Mouse (Mus musculus) megakaryocyte, embryonic 14.5 days (primary cell): ENCODE results near the gene Hspb6. TPM values are rescaled to one million over a fixed set of nuclear protein-coding genes. Genes with fewer than 3 reads are reported as not detected.

Experiments
- H3K27me3 ChIP-seq: replicated peaks from 2 replicates; pipeline ENCODE3; 2012; ENCODE audit warnings: inconsistent platforms
- H3K36me3 ChIP-seq: replicated peaks from 2 replicates; pipeline ENCODE3; 2012; ENCODE audit warnings: low read length, inconsistent platforms, mixed read lengths
- H3K4me1 ChIP-seq: 2 replicates; pipeline ENCODE4 v1.6.1; 2012; ENCODE audit warnings: inconsistent platforms
- H3K4me3 ChIP-seq: replicated peaks from 2 replicates; pipeline ENCODE3; 2012; ENCODE audit warnings: moderate library complexity, mild to moderate bottlenecking, inconsistent platforms
- H3K9me3 ChIP-seq: 2 replicates; pipeline ENCODE4 v1.6.1; 2012; ENCODE audit warnings: inconsistent platforms
- FLI1 ChIP-seq: IDR thresholded peaks from 2 replicates; pipeline ENCODE4 v1.6.1; 2012; ENCODE audit warnings: low read length, inconsistent platforms, mixed read lengths
- GATA1 ChIP-seq: IDR thresholded peaks from 3 replicates; pipeline ENCODE4 v1.6.1; 2012; ENCODE audit warnings: mixed read lengths, low read length, inconsistent platforms, borderline replicate concordance
- polyA plus RNA-seq: library from polyadenylated mRNA; stranded (reverse); fragments of >175 nt; gene quantifications from 2 replicates; pipeline ENCODE4 v1.2.3, GENCODE M21; 2012; ENCODE audit warnings: low replicate concordance; ENCODE audit not compliant: insufficient read depth

Gene Hspb6
- polyA plus RNA-seq: 6.0 and 17.2 TPM in 2 replicates

GRCm38 (mm10) chr7:30552102-30553020 is at the start of gene Hspb6, which contains the start of gene Proser3:
Gene Hspb6 (plus strand): TSS chr7:30552178.
Gene Proser3 (minus strand): TSS chr7:30552299.
- TF ChIP-seq GATA1: no peak
- no peak for TF ChIP-seq FLI1
- Histone ChIP-seq H3K4me1 (peaks cover 51% of the 10 kb centered on the region), H3K4me3 (peak within 1 kb of the TSS; percentile 94), H3K36me3 (peaks cover 63% of the 10 kb centered on the region), H3K27me3 (no peaks in the 10 kb centered on the region), H3K9me3 (no peaks in the 10 kb centered on the region)

DNA sequence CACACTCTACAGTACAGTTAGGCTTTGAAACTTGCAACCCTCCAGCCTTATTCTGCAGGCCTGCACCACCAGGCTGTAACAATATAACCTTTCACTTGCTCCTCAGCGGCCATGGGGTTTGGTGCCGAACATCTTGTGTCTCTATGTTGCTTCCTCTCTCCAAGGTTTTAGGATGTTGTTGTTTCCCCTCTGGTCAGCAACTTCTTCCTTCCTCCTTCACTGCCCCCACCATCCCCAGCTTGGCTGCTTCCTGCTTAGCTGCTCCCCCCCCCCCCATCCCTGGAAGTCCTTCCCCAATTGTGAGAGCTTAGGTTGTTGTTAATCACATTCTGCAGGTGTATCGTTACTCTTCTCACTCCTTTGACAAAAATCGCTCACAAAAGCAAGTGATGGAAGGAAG is 43.9 kb upstream of the Hspb6 start:
- TF ChIP-seq FLI1: no peak
- TF ChIP-seq GATA1: no peak
- Histone ChIP-seq H3K4me3 (no peak overlapping the region), H3K4me1 (no peaks in the 10 kb centered on the region), H3K27me3 (peaks cover 45% of the 10 kb centered on the region), H3K36me3 (no peaks in the 10 kb centered on the region), H3K9me3 (no peaks in the 10 kb centered on the region)

- Histone ChIP-seq H3K36me3 (no peaks in the 10 kb centered on the region), H3K4me1 (no peaks in the 10 kb centered on the region), H3K9me3 (no peaks in the 10 kb centered on the region), H3K4me3 (no peak overlapping the region), H3K27me3 (peaks cover 60% of the 10 kb centered on the region)
- TF ChIP-seq FLI1 (no peak), GATA1 (no peak)
These were observed 36.8 kb upstream of the Hspb6 start for GRCm38 (mm10) chr7:30515003-30515760.

DNA sequence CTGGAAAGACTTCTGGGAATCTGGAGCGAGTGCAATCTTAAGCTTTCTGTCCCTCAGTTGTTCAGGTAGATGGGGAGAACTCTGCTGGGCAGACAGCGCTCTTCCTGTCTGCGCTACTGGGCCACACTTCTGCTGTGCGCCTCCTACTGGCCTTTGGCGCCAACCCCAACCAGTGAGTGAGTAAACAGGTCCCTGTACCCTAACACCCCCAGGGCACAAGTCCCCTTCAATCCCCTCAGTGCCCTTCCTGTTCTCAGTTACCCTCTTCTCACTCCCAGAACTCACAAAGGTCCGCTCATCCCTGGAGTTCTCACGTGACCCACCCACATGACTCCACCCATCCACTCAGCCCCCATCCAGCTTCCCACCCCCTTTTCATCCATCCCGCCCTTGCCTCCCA is 33.7 kb upstream of the Hspb6 start:
- TF ChIP-seq FLI1 (no peak), GATA1 (no peak)
- no peak overlapping the region for H3K4me3 ChIP-seq
- H3K36me3 ChIP-seq: peaks cover 8% of the 10 kb centered on the region
- peaks cover 52% of the 10 kb centered on the region for H3K27me3 ChIP-seq
- no peaks in the 10 kb centered on the region for H3K4me1 ChIP-seq
- H3K9me3 ChIP-seq: no peaks in the 10 kb centered on the region

- no peaks in the 10 kb centered on the region for H3K9me3 ChIP-seq
- no peaks in the 10 kb centered on the region for H3K4me1 ChIP-seq
- no peak overlapping the region for H3K4me3 ChIP-seq
- peaks cover 42% of the 10 kb centered on the region for H3K27me3 ChIP-seq
- TF ChIP-seq FLI1: no peak
- TF ChIP-seq GATA1: no peak
- H3K36me3 ChIP-seq: peaks cover 29% of the 10 kb centered on the region
These were observed 31.6 kb upstream of the Hspb6 start for GRCm38 (mm10) chr7:30520396-30520795.

DNA sequence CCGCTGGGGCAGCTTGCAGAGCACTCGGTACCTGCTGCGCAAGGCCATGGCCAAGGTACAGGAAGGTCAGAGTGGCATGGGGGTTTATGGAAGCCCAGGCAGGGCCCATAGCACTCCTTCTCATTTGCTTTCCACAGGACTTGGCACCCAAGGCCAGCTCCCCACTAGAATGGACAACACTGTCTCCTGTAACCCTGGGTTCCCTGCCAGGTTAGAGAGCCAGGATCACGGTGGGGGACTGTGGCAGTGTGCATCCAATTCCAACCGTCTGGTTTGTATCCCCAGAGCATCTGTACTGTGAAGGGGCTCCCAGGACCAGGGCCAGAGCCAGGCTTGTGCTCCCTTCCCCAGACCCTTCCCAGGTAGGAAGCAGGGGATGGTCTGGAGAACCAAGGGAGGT is 31.1 kb upstream of the Hspb6 start:
- TF ChIP-seq FLI1: no peak
- no peak for TF ChIP-seq GATA1
- Histone ChIP-seq H3K27me3 (peaks cover 38% of the 10 kb centered on the region), H3K4me1 (no peaks in the 10 kb centered on the region), H3K4me3 (no peak overlapping the region), H3K36me3 (peaks cover 34% of the 10 kb centered on the region), H3K9me3 (no peaks in the 10 kb centered on the region)

GRCm38 (mm10) chr7:30522871-30523270 is 29.1 kb upstream of the Hspb6 start:
- Histone ChIP-seq H3K9me3 (no peaks in the 10 kb centered on the region), H3K27me3 (peaks cover 33% of the 10 kb centered on the region), H3K36me3 (peaks cover 54% of the 10 kb centered on the region), H3K4me1 (no peaks in the 10 kb centered on the region), H3K4me3 (no peak overlapping the region)
- TF ChIP-seq FLI1: no peak
- no peak for TF ChIP-seq GATA1

GRCm38 (mm10) chr7:30524487-30524886 is 27.5 kb upstream of the Hspb6 start:
- H3K27me3 ChIP-seq: peaks cover 18% of the 10 kb centered on the region

GRCm38 (mm10) chr7:30525954-30526353 is 26.0 kb upstream of the Hspb6 start:
- Histone ChIP-seq H3K36me3 (peaks cover 84% of the 10 kb centered on the region), H3K4me3 (no peak overlapping the region), H3K4me1 (no peaks in the 10 kb centered on the region), H3K27me3 (peaks cover 5% of the 10 kb centered on the region), H3K9me3 (no peaks in the 10 kb centered on the region)
- TF ChIP-seq GATA1 (no peak), FLI1 (no peak)

More at GRCm38 (mm10) chr7:30524487-30524886, 27.5 kb upstream of the Hspb6 start:
- TF ChIP-seq FLI1 (no peak), GATA1 (no peak)
- peaks cover 70% of the 10 kb centered on the region for H3K36me3 ChIP-seq
- no peak overlapping the region for H3K4me3 ChIP-seq
- H3K9me3 ChIP-seq: no peaks in the 10 kb centered on the region
- H3K4me1 ChIP-seq: no peaks in the 10 kb centered on the region

DNA sequence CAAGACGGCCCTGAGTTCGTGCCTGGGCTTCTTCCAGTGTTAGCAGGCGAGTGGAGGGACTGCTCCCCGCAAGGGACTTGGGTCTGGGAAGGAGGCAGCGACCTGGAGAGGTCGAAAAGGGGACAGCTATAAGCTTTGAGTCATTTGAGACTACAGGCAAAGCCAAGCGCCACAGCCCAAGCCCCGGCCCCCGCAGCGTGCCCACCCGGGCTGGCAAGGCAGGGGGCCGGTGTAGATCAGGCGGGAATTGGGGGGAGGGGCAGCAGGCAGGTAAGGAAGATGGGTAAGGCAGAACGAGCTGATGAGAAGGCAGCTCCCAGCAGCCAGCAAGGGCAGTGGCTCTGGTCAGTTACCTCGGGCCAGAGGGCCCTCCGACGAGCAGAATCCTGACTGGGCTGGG is 25.6 kb upstream of the Hspb6 start:
- H3K4me3 ChIP-seq: no peak overlapping the region
- H3K4me1 ChIP-seq: no peaks in the 10 kb centered on the region
- peaks cover 89% of the 10 kb centered on the region for H3K36me3 ChIP-seq
- TF ChIP-seq FLI1 (no peak), GATA1 (no peak)
- no peaks in the 10 kb centered on the region for H3K9me3 ChIP-seq
- peaks cover under 1% of the 10 kb centered on the region for H3K27me3 ChIP-seq
